Mouse (Mus musculus): ENCODE data around the gene Pan2. TPM values are rescaled to one million over a fixed set of nuclear protein-coding genes. Genes with fewer than 3 reads are reported as not detected.

The Pan2 gene
- polyA plus RNA-seq, 1 experiment from 2014 or later = 14.8 TPM

GRCm38 (mm10) chr10:128370601-128371000, 67.5 kb downstream of the Pan2 start:
- H3K4me3 ChIP-seq (ENCODE audit: low read depth, low read length) = no peak overlapping the region
- 49% methylated on average over 4 of the region's 4 CpGs for WGBS (ENCODE audit: insufficient replicate concordance)
- ATAC-seq (ENCODE audit: low read depth) = no peak
- H3K9ac ChIP-seq (ENCODE audit: low read depth, low read length) = no peak overlapping the region
- H3K36me3 ChIP-seq (ENCODE audit: control insufficient read depth, insufficient read depth) = no peaks in the 10 kb centered on the region
- H3K27me3 ChIP-seq (ENCODE audit: control insufficient read depth, insufficient read depth, low read depth, low read length) = no peaks in the 10 kb centered on the region
- H3K27ac ChIP-seq (ENCODE audit: low read length) = no peak overlapping the region
- no peaks in the 10 kb centered on the region for H3K9me3 ChIP-seq (replicated peaks; ENCODE audit: control insufficient read depth, low read length)
- H3K4me2 ChIP-seq (ENCODE audit: low read depth, low read length) = no peak overlapping the region
- peaks cover 23% of the 10 kb centered on the region for H3K4me1 ChIP-seq (ENCODE audit: control insufficient read depth, low read depth, low read length)

Other genes with a start within 250 kb of the Pan2 start
- gene Ptges3, start 244.4 kb upstream of the Pan2 start, polyA plus RNA-seq (2015; fragmentation: Nextera tagmentation; extraction: Ambion mirVana) = 171 and 201 TPM in 2 replicates
- gene Atp5b, start 220.1 kb upstream of the Pan2 start, polyA plus RNA-seq (2015; fragmentation: Nextera tagmentation; extraction: Ambion mirVana) = 1,845 and 1,875 TPM in 2 replicates
- gene Baz2a, start 211.8 kb upstream of the Pan2 start, polyA plus RNA-seq (2015; fragmentation: Nextera tagmentation; extraction: Ambion mirVana) = 5.4 and 6.0 TPM in 2 replicates
- gene Rbms2, start 123.0 kb upstream of the Pan2 start, polyA plus RNA-seq (2015; fragmentation: Nextera tagmentation; extraction: Ambion mirVana) = 5.5 and 7.3 TPM in 2 replicates
- gene Gls2, start 108.9 kb upstream of the Pan2 start, polyA plus RNA-seq (2015; fragmentation: Nextera tagmentation; extraction: Ambion mirVana) = 14.8 and 21.4 TPM in 2 replicates
- gene Spryd4, start 91.5 kb upstream of the Pan2 start, polyA plus RNA-seq (2015; fragmentation: Nextera tagmentation; extraction: Ambion mirVana) = 28.0 and 30.8 TPM in 2 replicates
- 0.05 TPM in 1 of 2 replicates, not detected in the other for gene Mip, start 77.5 kb upstream of the Pan2 start, polyA plus RNA-seq (2015; fragmentation: Nextera tagmentation; extraction: Ambion mirVana)
- 23.5 and 23.6 TPM in 2 replicates for gene Timeless, start 71.3 kb upstream of the Pan2 start, polyA plus RNA-seq (2015; fragmentation: Nextera tagmentation; extraction: Ambion mirVana)
- 1.4 and 1.9 TPM in 2 replicates for gene Apon, start 49.2 kb upstream of the Pan2 start, polyA plus RNA-seq (2015; fragmentation: Nextera tagmentation; extraction: Ambion mirVana)
- gene Apof, start 34.7 kb upstream of the Pan2 start, polyA plus RNA-seq (2015; fragmentation: Nextera tagmentation; extraction: Ambion mirVana) = 212 and 253 TPM in 2 replicates
- gene Stat2, start 32.8 kb upstream of the Pan2 start, polyA plus RNA-seq (2015; fragmentation: Nextera tagmentation; extraction: Ambion mirVana) = 7.8 and 9.5 TPM in 2 replicates
- gene Il23a, start 4.6 kb upstream of the Pan2 start, polyA plus RNA-seq (2015; fragmentation: Nextera tagmentation; extraction: Ambion mirVana) = 0.06 and 0.12 TPM in 2 replicates
- gene Cnpy2, start 19.1 kb downstream of the Pan2 start, polyA plus RNA-seq (2015; fragmentation: Nextera tagmentation; extraction: Ambion mirVana) = 86.6 and 92.8 TPM in 2 replicates
- gene Cs, start 34.4 kb downstream of the Pan2 start, polyA plus RNA-seq (2015; fragmentation: Nextera tagmentation; extraction: Ambion mirVana) = 102 and 107 TPM in 2 replicates
- gene Coq10a, start 65.7 kb downstream of the Pan2 start, polyA plus RNA-seq (2015; fragmentation: Nextera tagmentation; extraction: Ambion mirVana) = 0.65 and 0.96 TPM in 2 replicates
- gene Ankrd52, start 73.8 kb downstream of the Pan2 start, polyA plus RNA-seq (2015; fragmentation: Nextera tagmentation; extraction: Ambion mirVana) = 4.0 and 4.3 TPM in 2 replicates
- gene Slc39a5, start 97.9 kb downstream of the Pan2 start, polyA plus RNA-seq (2015; fragmentation: Nextera tagmentation; extraction: Ambion mirVana) = 76.8 and 88.2 TPM in 2 replicates
- gene Nabp2, start 108.2 kb downstream of the Pan2 start, polyA plus RNA-seq (2015; fragmentation: Nextera tagmentation; extraction: Ambion mirVana) = 31.6 and 31.7 TPM in 2 replicates
- gene Rnf41, start 108.3 kb downstream of the Pan2 start, polyA plus RNA-seq (2015; fragmentation: Nextera tagmentation; extraction: Ambion mirVana) = 8.3 and 8.5 TPM in 2 replicates
- 20.3 and 22.6 TPM in 2 replicates for gene Smarcc2, start 155.9 kb downstream of the Pan2 start, polyA plus RNA-seq (2015; fragmentation: Nextera tagmentation; extraction: Ambion mirVana)
- gene Myl6, start 190.8 kb downstream of the Pan2 start, polyA plus RNA-seq (2015; fragmentation: Nextera tagmentation; extraction: Ambion mirVana) = 448 and 465 TPM in 2 replicates
- gene Myl6b, start 195.3 kb downstream of the Pan2 start, polyA plus RNA-seq (2015; fragmentation: Nextera tagmentation; extraction: Ambion mirVana) = 1.8 and 2.0 TPM in 2 replicates
- gene Esyt1, start 222.5 kb downstream of the Pan2 start, polyA plus RNA-seq (2015; fragmentation: Nextera tagmentation; extraction: Ambion mirVana) = 10.3 and 10.5 TPM in 2 replicates
- gene Zc3h10, start 244.4 kb downstream of the Pan2 start, polyA plus RNA-seq (2015; fragmentation: Nextera tagmentation; extraction: Ambion mirVana) = 4.9 and 5.7 TPM in 2 replicates
- gene Rpl41, start 246.0 kb downstream of the Pan2 start, polyA plus RNA-seq (2015; fragmentation: Nextera tagmentation; extraction: Ambion mirVana) = 2,106 and 2,245 TPM in 2 replicates